Comparison of ENCODE assay signal across 38 mouse cellular contexts in the genomic region with DNA sequence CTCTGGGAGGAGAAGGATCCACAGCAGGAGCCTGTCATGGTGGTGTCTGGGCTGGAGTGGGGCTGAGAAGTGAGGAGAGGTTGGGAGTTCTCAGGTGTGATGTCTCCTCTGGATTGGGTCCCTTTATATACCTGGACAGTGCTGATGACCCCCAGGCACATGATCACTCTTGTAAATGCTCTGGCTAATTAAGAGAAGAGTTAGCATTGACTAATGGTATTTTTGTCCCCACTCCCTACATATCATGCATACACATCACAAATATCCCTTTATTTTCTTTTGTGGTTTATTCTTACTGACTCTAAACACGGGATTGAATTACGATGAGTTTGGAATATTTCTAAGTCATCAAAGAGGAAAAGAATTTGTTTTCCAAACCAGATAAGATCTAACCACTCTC. TPM values are rescaled to one million over a fixed set of nuclear protein-coding genes. Genes with fewer than 3 reads are reported as not detected.
"Had no signal": no experiment of that assay in that cellular context is flagged by ENCODE, and none has a peak within 500 bp of the region (broad histone marks: within the 10 kb centered on the region; RNA-seq: fewer than 3 reads in every experiment).

A gene (minus strand): TSS at position 101 of the 400 bp plus-strand sequence.

- ATAC-seq: forebrain, embryonic 13.5 days; forebrain, embryonic 14.5 days; forebrain, embryonic 15.5 days; forebrain, embryonic 16.5 days; forebrain, postnatal 0 days had no signal

- DNase-seq: cerebellum, adult 9-10 months; cerebellum, adult 9-11 months; cerebellum, postnatal 10 days; cerebellum, postnatal 14 days; cerebellum, postnatal 25 days; cerebellum, postnatal 36 days; embryo, embryonic 11 days; forebrain, postnatal 0 days; gastrocnemius, adult 2 months; gastrocnemius, postnatal 10 days; gastrocnemius, postnatal 14 days; gastrocnemius, postnatal 25 days; gastrocnemius, postnatal 36 days; heart, adult 18-20 months; heart, adult 2 months had no signal

- H3K27me3 ChIP-seq: embryonic facial prominence, embryonic 12.5 days; embryonic facial prominence, embryonic 13.5 days; embryonic facial prominence, embryonic 15.5 days; forebrain, embryonic 12.5 days; forebrain, embryonic 13.5 days; forebrain, embryonic 15.5 days had no signal

RNA-seq across cellular contexts. Expression of the gene that starts here (rescaled TPM):
- total RNA-seq: common myeloid progenitor, adult 5-6 weeks; forebrain, postnatal 0 days; gastrocnemius, adult 18-20 months; gastrocnemius, adult 2 months; gastrocnemius, adult 8-10 months; gastrocnemius, postnatal 10 days; gastrocnemius, postnatal 14 days; gastrocnemius, postnatal 25 days; gastrocnemius, postnatal 36 days; gastrocnemius, postnatal 4 days; granulocyte monocyte progenitor cell, adult 5-6 weeks; heart, adult 18-20 months; heart, adult 2 months; heart, adult 8-10 months had no signal
- polyA plus RNA-seq: cortical plate, adult 2 months; embryonic facial prominence, embryonic 10.5 days; embryonic facial prominence, embryonic 11.5 days; embryonic facial prominence, embryonic 12.5 days; embryonic facial prominence, embryonic 13.5 days; embryonic facial prominence, embryonic 14.5 days; erythroblast, embryonic 14.5 days; forebrain, embryonic 10.5 days; forebrain, embryonic 11.5 days; forebrain, embryonic 12.5 days; forebrain, embryonic 13.5 days; forebrain, embryonic 14.5 days; forebrain, embryonic 15.5 days; forebrain, embryonic 16.5 days; forebrain, postnatal 0 days; frontal cortex, adult 2 months; gonadal fat pad, adult 2 months; heart, adult 2 months had no signal
